Mouse (Mus musculus): ENCODE data around the gene Odf4.
"Not testable (repeated sequence)": the region's sequence is repeated elsewhere in the genome, so short reads cannot be mapped to it uniquely, and the experiment has no call there.

The Odf4 gene

GRCm38 (mm10) chr11:68966554-68966953 is 39.7 kb upstream of the Odf4 start:
- TF ChIP-seq POU5F1 (IDR thresholded peaks at IDR 0.05; ENCODE audit: borderline replicate concordance, low read length) (no peak), CTCF (conservative IDR thresholded peaks at IDR 0.05; ENCODE audit: low read length) (no peak), NANOG (IDR thresholded peaks at IDR 0.05; ENCODE audit: borderline replicate concordance, low read length) (no peak)
- no peaks in the 10 kb centered on the region for H3K27me3 ChIP-seq (ENCODE audit: insufficient read depth, low read length)
- no peak overlapping the region for H3K4me3 ChIP-seq (replicated peaks; ENCODE audit: low read length)
- H3K4me1 ChIP-seq (replicated peaks; ENCODE audit: low read depth, low read length), result peaks cover 61% of the 10 kb centered on the region
- no peaks in the 10 kb centered on the region for H3K9me3 ChIP-seq (ENCODE audit: low read length)
- peaks cover 18% of the 10 kb centered on the region for H3K36me3 ChIP-seq (ENCODE audit: insufficient read depth, low read length)

- Histone ChIP-seq H3K9me3 (ENCODE audit: low read length) (no peaks in the 10 kb centered on the region), H3K4me1 (replicated peaks; ENCODE audit: low read depth, low read length) (peaks cover 60% of the 10 kb centered on the region), H3K36me3 (ENCODE audit: insufficient read depth, low read length) (peaks cover 12% of the 10 kb centered on the region), H3K27me3 (ENCODE audit: insufficient read depth, low read length) (no peaks in the 10 kb centered on the region), H3K4me3 (replicated peaks; ENCODE audit: low read length) (no peak overlapping the region)
- no peak for TF ChIP-seq NANOG (IDR thresholded peaks at IDR 0.05; ENCODE audit: borderline replicate concordance, low read length)
- TF ChIP-seq CTCF (conservative IDR thresholded peaks at IDR 0.05; ENCODE audit: low read length), result peak; percentile 73
These were observed 39.0 kb upstream of the Odf4 start for GRCm38 (mm10) chr11:68965845-68966244.

- peaks cover 4% of the 10 kb centered on the region for H3K36me3 ChIP-seq (ENCODE audit: insufficient read depth, low read length)
- H3K27me3 ChIP-seq (ENCODE audit: insufficient read depth, low read length), result no peaks in the 10 kb centered on the region
- H3K9me3 ChIP-seq (ENCODE audit: low read length), result no peaks in the 10 kb centered on the region
- H3K4me3 ChIP-seq (replicated peaks; ENCODE audit: low read length), result no peak overlapping the region
- H3K4me1 ChIP-seq (replicated peaks; ENCODE audit: low read depth, low read length), result peaks cover 52% of the 10 kb centered on the region
- TF ChIP-seq CTCF (conservative IDR thresholded peaks at IDR 0.05; ENCODE audit: low read length) (no peak), POU5F1 (IDR thresholded peaks at IDR 0.05; ENCODE audit: borderline replicate concordance, low read length) (no peak), NANOG (IDR thresholded peaks at IDR 0.05; ENCODE audit: borderline replicate concordance, low read length) (no peak)
These were observed 38.2 kb upstream of the Odf4 start for GRCm38 (mm10) chr11:68965050-68965449.

- H3K4me3 ChIP-seq (replicated peaks; ENCODE audit: low read length), result no peak overlapping the region
- H3K9me3 ChIP-seq (ENCODE audit: low read length), result no peaks in the 10 kb centered on the region
- H3K36me3 ChIP-seq (ENCODE audit: insufficient read depth, low read length), result no peaks in the 10 kb centered on the region
- TF ChIP-seq NANOG (IDR thresholded peaks at IDR 0.05; ENCODE audit: borderline replicate concordance, low read length) (no peak), POU5F1 (IDR thresholded peaks at IDR 0.05; ENCODE audit: borderline replicate concordance, low read length) (no peak), CTCF (conservative IDR thresholded peaks at IDR 0.05; ENCODE audit: low read length) (no peak)
- H3K27me3 ChIP-seq (ENCODE audit: insufficient read depth, low read length), result no peaks in the 10 kb centered on the region
- H3K4me1 ChIP-seq (replicated peaks; ENCODE audit: low read depth, low read length), result peaks cover 42% of the 10 kb centered on the region
These were observed 36.5 kb upstream of the Odf4 start for GRCm38 (mm10) chr11:68963405-68963804.

- not testable (repeated sequence) for H3K9me3 ChIP-seq (ENCODE audit: low read length)
These were observed 35.3 kb upstream of the Odf4 start for GRCm38 (mm10) chr11:68962159-68962558.

GRCm38 (mm10) chr11:68961596-68961995 is 34.7 kb upstream of the Odf4 start:
- peaks cover 4% of the 10 kb centered on the region for H3K27me3 ChIP-seq (ENCODE audit: insufficient read depth, low read length)
- no peaks in the 10 kb centered on the region for H3K36me3 ChIP-seq (ENCODE audit: insufficient read depth, low read length)
- TF ChIP-seq NANOG (IDR thresholded peaks at IDR 0.05; ENCODE audit: borderline replicate concordance, low read length), result no peak
- TF ChIP-seq POU5F1 (IDR thresholded peaks at IDR 0.05; ENCODE audit: borderline replicate concordance, low read length), result no peak
- TF ChIP-seq CTCF (conservative IDR thresholded peaks at IDR 0.05; ENCODE audit: low read length), result no peak
- no peak overlapping the region for H3K4me3 ChIP-seq (replicated peaks; ENCODE audit: low read length)
- no peaks in the 10 kb centered on the region for H3K9me3 ChIP-seq (ENCODE audit: low read length)
- H3K4me1 ChIP-seq (replicated peaks; ENCODE audit: low read depth, low read length), result peaks cover 40% of the 10 kb centered on the region

More at GRCm38 (mm10) chr11:68962159-68962558, 35.3 kb upstream of the Odf4 start:
- Histone ChIP-seq H3K4me3 (replicated peaks; ENCODE audit: low read length) (peak overlapping the region; percentile 50; the same call in 1 of the 2 replicates), H3K4me1 (replicated peaks; ENCODE audit: low read depth, low read length) (peaks cover 39% of the 10 kb centered on the region)
- not testable (repeated sequence) for H3K27me3 ChIP-seq (ENCODE audit: insufficient read depth, low read length); H3K36me3 ChIP-seq (ENCODE audit: insufficient read depth, low read length)

GRCm38 (mm10) chr11:68957971-68958370 is 31.1 kb upstream of the Odf4 start:
- peaks cover 39% of the 10 kb centered on the region for H3K27me3 ChIP-seq (ENCODE audit: insufficient read depth, low read length)
- H3K36me3 ChIP-seq (ENCODE audit: insufficient read depth, low read length), result no peaks in the 10 kb centered on the region
- H3K4me3 ChIP-seq (replicated peaks; ENCODE audit: low read length), result no peak overlapping the region
- TF ChIP-seq CTCF (conservative IDR thresholded peaks at IDR 0.05; ENCODE audit: low read length), result no peak
- no peak for TF ChIP-seq POU5F1 (IDR thresholded peaks at IDR 0.05; ENCODE audit: borderline replicate concordance, low read length)
- no peaks in the 10 kb centered on the region for H3K9me3 ChIP-seq (ENCODE audit: low read length)
- H3K4me1 ChIP-seq (replicated peaks; ENCODE audit: low read depth, low read length), result peaks cover 61% of the 10 kb centered on the region

- H3K36me3 ChIP-seq (ENCODE audit: insufficient read depth, low read length), result no peaks in the 10 kb centered on the region
- peaks cover 55% of the 10 kb centered on the region for H3K4me1 ChIP-seq (replicated peaks; ENCODE audit: low read depth, low read length)
- no peaks in the 10 kb centered on the region for H3K9me3 ChIP-seq (ENCODE audit: low read length)
- TF ChIP-seq CTCF (conservative IDR thresholded peaks at IDR 0.05; ENCODE audit: low read length) (no peak), NANOG (IDR thresholded peaks at IDR 0.05; ENCODE audit: borderline replicate concordance, low read length) (no peak), POU5F1 (IDR thresholded peaks at IDR 0.05; ENCODE audit: borderline replicate concordance, low read length) (no peak)
- H3K27me3 ChIP-seq (ENCODE audit: insufficient read depth, low read length), result peaks cover 43% of the 10 kb centered on the region
- peak within 1 kb of the TSS; percentile 75 for H3K4me3 ChIP-seq (replicated peaks; ENCODE audit: low read length)
These were observed 30.4 kb upstream of the Odf4 start, which contains the start of gene Arhgef15 for GRCm38 (mm10) chr11:68957308-68957707. Arhgef15 (minus strand) TSS chr11:68957480.

GRCm38 (mm10) chr11:68956697-68957096 is 29.8 kb upstream of the Odf4 start:
- H3K4me3 ChIP-seq (replicated peaks; ENCODE audit: low read length), result peak overlapping the region; percentile 75
- TF ChIP-seq POU5F1 (IDR thresholded peaks at IDR 0.05; ENCODE audit: borderline replicate concordance, low read length), result no peak
- TF ChIP-seq NANOG (IDR thresholded peaks at IDR 0.05; ENCODE audit: borderline replicate concordance, low read length), result no peak
- no peak for TF ChIP-seq CTCF (conservative IDR thresholded peaks at IDR 0.05; ENCODE audit: low read length)
- peaks cover 49% of the 10 kb centered on the region for H3K4me1 ChIP-seq (replicated peaks; ENCODE audit: low read depth, low read length)
- H3K27me3 ChIP-seq (ENCODE audit: insufficient read depth, low read length), result peaks cover 48% of the 10 kb centered on the region
- no peaks in the 10 kb centered on the region for H3K36me3 ChIP-seq (ENCODE audit: insufficient read depth, low read length)
- no peaks in the 10 kb centered on the region for H3K9me3 ChIP-seq (ENCODE audit: low read length)
